Mouse (Mus musculus) olfactory bulb, adult 2 months (tissue): ENCODE results near the gene Aig1.

ENCODE experiments used
- CTCF ChIP-seq: fragments of 200-500 bp; IDR thresholded peaks from 2 replicates; pipeline ENCODE4 v1.5.1; 2012; ENCODE audit warnings: low read depth, mild to moderate bottlenecking, low read length, moderate library complexity; ENCODE audit not compliant: insufficient read depth
- POLR2A ChIP-seq: fragments of 200-500 bp; IDR thresholded peaks from 2 replicates; pipeline ENCODE4 v1.6.1; 2012; ENCODE audit warnings: mild to moderate bottlenecking, low read depth, low read length, moderate library complexity; ENCODE audit not compliant: insufficient read depth

GRCm38 (mm10) chr10:13843746-13844145, 25.0 kb downstream of the Aig1 start:
- no peak for TF ChIP-seq CTCF
- TF ChIP-seq POLR2A = no peak
